Mouse (Mus musculus): ENCODE data around the gene Rrp8.
"Not testable (repeated sequence)": the region's sequence is repeated elsewhere in the genome, so short reads cannot be mapped to it uniquely, and the experiment has no call there.

Rrp8 gene

GRCm38 (mm10) chr7:105747776-105748175, 10.6 kb upstream of the Rrp8 start:
- in situ Hi-C loops (cut with MboI, MseI): loop anchor here (5.0 kb wide), 1 partner anchor 65 kb away; the partner anchor contains the start of gene Mrpl17

GRCm38 (mm10) chr7:105743926-105744590, 6.9 kb upstream of the Rrp8 start, which contains the start of gene Taf10:
TSS of gene Taf10 (minus strand) at chr7:105744361.
- in situ Hi-C loops (cut with MboI, MseI): no loop called here

DNA sequence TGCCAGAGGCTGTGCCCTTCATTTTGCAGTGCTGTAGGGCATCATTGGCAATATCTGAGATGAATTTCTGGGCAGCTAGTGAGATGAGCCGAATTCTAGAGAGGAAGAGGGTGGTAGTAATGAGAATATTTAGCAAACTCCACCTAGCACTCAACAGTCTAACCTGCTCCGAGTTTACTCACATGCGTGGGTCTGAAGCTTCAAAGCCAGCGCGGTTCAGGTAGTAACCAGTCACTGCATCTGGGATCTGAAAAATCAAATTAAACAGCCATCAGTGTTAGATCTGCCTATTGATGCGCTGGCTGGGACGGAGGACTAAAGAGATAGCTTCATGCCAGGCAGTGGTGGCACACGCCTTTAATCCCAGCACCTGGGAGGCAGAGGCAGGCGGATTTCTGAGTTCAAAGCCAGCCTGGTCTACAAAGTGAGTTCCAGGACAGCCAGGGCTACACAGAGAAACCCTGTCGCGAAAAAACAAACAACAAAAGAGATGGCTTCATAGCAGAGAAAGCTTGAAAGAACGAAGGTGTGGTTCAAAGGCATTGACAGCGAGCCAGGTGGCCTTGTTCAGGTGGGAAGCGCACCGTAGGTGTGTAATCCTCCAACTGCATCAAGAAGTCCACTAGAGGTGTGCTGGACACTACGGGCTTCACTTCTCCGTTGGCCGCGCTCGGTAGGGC, 6.2 kb upstream of the Rrp8 start:
- in situ Hi-C loops (cut with MboI, MseI): not testable (repeated sequence)

GRCm38 (mm10) chr7:105742539-105743215, 5.5 kb upstream of the Rrp8 start:
- in situ Hi-C loops (cut with MboI, MseI): not testable (repeated sequence)

DNA sequence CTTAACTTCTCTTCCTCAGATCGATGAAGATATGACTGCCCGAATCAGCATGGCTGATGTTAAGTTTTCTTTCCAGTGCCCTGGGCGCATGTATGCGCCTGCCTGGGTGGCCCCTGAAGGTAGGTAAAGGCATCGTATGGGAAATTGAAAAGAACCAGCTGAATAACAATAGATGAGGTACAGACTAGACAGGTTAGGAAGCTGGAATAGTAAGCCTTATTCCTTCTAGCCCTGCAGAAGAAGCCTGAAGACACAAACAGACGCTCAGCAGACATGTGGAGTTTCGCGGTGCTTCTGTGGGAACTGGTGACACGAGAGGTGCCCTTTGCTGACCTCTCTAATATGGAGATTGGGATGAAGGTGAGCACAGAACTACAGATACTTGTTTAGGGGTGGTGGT, 4.8 kb upstream of the Rrp8 start:
- in situ Hi-C loops (cut with MboI, MseI): no loop called here

DNA sequence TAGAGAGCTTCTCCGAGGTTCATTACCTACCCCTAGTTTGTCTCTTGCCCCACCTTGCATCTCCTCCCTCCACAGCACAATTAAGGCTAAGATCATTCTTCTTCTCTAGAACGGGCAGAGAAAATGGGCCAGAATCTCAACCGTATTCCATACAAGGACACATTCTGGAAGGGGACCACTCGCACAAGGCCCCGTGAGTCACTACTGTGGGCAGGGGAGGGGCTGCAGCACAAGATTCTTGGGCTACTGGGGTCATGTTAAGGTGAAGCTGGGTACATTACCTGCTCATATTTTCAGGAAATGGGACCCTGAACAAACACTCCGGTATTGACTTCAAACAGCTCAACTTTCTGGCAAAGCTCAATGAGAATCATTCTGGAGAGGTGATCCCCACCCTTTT, 3.7 kb upstream of the Rrp8 start:
- in situ Hi-C loops (cut with MboI, MseI): no loop called here

DNA sequence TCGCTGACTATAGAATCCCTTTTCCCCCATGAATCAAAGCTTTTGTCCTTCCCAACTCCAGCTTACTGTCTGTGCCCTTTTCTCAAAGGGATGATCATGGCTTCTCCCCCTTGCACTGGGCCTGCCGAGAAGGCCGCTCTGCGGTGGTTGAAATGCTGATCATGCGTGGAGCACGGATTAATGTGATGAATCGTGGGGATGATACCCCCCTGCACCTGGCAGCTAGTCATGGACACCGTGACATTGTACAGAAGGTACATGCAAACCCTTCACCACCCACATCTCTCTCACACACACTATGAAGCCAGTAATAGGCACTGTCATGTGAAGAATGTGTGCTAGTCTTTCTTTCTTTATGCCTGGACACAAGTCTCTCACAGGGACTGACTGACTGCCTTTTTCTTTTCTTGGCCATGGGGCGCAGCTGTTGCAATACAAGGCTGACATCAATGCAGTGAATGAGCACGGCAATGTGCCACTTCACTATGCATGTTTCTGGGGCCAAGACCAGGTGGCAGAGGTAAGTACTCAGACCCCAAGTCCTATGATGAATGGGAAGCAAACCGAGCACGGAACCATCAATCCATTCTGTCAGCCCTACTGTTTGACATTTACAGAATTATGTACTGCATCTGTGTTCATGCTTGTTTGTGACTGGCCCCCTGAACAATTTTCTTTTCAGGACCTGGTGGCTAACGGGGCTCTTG, 3.1 kb upstream of the Rrp8 start:
- in situ Hi-C loops (cut with MboI, MseI): no loop called here

DNA sequence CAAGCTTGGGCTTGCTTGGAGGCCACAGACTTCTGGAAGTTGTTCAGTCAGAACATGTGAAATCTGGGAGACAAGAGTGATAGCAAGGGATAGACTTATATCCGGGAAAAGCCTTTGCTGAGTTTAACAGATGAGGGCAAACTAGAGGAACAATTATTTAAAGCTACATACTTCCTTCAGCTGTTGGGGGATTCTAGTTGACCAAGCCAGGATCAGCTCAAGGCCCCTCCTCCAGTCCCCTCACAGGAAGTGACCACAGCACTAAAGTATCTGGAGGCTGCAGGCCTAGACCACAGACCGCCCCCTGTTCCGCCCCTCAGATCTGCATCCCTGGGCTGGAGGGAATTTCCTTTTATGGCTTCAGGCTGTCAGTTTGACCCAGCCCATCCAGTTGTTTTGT, 1.8 kb upstream of the Rrp8 start:
- in situ Hi-C loops (cut with MboI, MseI): loop anchor here (5.0 kb wide), 2 partner anchors 87 to 337 kb away; partner anchors contain the start of genes Cnga4, Dnhd1 and Fam160a2

DNA sequence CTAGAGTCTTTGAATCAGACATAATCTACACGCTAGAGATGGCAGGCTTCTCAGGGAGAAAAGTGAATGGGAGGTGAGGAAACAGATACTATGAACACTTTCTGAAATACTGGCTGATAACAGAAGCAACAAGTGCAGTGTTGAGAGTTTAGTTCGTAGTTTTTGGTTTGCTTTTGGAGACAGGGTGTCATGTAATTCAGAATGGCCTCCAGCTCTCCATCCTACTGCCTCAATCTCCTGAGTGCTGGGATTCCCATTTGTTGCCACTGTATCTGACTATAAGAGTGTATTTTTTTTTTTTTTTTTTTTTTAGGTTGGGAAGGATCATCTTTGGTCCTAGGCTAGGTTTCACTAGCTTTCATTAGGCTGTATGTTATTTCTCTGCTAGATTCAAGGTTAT, 1.1 kb upstream of the Rrp8 start:
- in situ Hi-C loops (cut with MboI, MseI): loop anchor here (5.0 kb wide), 2 partner anchors 86 to 336 kb away; partner anchors contain the start of genes Cnga4, Dnhd1 and Fam160a2

GRCm38 (mm10) chr7:105737648-105738047, 463 bp upstream of the Rrp8 start:
- in situ Hi-C loops (cut with MboI, MseI): loop anchor here (5.0 kb wide), 2 partner anchors 85 to 335 kb away; partner anchors contain the start of genes Cnga4, Dnhd1 and Fam160a2

DNA sequence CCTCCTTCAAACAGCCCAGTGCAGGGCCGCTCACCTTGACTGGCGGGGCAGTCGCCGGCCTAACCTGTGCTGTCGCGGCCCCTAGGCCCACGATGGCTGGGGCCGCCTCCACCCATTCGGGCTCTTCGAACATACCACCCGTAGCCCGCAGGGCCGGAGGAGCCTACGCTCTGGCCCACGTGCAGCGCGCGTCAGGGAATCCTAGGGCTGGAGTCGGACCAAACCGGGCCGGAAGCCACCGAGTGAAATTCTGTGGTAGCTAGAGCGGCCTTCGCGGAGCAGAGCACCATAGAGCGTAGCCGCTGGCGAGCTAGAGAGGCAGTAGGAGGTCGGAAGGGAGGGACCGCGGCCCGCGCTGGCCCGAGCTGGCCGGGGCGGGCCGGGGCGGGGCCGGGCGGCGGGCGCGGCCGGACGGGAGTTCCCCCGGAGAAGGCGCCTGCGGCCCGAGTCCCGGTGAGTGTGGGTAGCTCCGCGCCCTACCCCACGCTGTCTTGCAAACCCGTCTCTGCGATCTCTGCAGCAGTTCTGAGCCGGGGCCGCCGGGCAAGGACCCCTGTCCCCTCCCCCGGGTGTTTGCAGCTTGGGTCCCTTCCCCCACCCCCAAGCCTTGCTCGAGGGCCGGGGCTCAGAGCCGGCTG, 802 bp downstream of the Rrp8 start, which contains the start of gene Ilk:
Ilk (plus strand) TSS at position 329 of the 638 bp plus-strand sequence.
- in situ Hi-C loops (cut with MboI, MseI): loop anchor here (5.0 kb wide), 2 partner anchors 84 to 334 kb away; partner anchors contain the start of genes Cnga4, Dnhd1 and Fam160a2

DNA sequence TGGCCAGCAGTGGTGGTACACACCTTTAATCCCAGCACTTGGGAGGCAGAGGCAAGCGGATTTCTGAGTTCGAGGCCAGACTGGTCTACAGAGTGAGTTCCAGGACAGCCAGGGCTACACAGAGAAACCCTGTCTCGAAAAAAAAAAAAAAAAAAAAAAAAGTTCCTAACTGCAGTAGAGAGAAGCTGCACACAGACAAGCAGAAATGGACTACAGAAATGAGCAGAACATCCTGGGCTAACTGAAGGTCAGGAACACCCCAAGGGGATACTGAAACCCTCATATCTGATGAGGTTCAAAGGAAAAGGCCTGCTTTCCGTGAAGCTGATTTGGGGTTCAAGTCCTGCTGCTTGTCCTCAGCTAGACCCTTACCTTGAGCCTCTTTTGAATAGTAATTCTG, 1.7 kb downstream of the Rrp8 start:
- in situ Hi-C loops (cut with MboI, MseI): loop anchor here (5.0 kb wide), 2 partner anchors 83 to 333 kb away; partner anchors contain the start of genes Cnga4, Dnhd1 and Fam160a2

- in situ Hi-C loops (cut with MboI, MseI): loop anchor here (5.0 kb wide), 2 partner anchors 83 to 333 kb away; partner anchors contain the start of genes Cnga4, Dnhd1 and Fam160a2
Measured at GRCm38 (mm10) chr7:105734826-105735225, 2.4 kb downstream of the Rrp8 start.

GRCm38 (mm10) chr7:105733836-105734235, 3.3 kb downstream of the Rrp8 start:
- in situ Hi-C loops (cut with MboI, MseI): no loop called here

DNA sequence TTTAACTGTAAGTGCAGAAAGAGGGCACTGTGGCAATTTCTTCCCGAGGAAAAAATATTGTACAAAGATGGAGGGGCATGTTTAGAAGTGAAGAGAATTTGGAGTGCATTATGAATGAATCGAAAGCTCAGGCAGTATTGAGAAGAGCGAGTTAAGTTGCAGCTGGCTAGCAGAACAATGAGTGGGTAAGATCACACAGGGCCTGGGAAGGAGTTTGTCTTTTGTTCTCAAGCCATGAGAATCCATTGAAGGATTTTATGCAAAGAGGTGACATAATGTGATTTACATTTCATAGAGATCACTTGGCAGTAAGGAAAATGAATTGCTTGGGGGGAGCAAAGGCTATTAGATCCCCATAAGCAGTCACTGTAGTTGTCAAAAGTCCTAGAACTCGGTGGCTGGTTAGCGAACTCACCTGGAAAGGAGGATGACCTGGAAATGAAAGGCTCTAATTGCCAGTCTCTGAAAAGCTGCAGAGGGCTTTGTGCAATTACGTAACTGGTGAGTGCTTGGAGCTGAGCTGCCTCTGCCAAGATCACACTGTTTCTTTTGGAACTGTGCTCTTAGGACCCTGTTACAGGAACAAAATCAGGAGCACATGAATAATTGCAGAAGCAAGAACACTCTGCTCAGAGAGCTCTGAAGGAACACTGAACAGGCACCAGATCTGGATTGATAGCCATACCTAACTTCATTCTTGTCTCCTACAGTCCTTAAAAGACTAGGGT, 8.3 kb downstream of the Rrp8 start:
- in situ Hi-C loops (cut with MboI, MseI): no loop called here

- in situ Hi-C loops (cut with MboI, MseI): no loop called here
Measured at GRCm38 (mm10) chr7:105726980-105727325, 10.2 kb downstream of the Rrp8 start.

- in situ Hi-C loops (cut with MboI, MseI): no loop called here
Measured at GRCm38 (mm10) chr7:105726144-105726979, 10.8 kb downstream of the Rrp8 start.

DNA sequence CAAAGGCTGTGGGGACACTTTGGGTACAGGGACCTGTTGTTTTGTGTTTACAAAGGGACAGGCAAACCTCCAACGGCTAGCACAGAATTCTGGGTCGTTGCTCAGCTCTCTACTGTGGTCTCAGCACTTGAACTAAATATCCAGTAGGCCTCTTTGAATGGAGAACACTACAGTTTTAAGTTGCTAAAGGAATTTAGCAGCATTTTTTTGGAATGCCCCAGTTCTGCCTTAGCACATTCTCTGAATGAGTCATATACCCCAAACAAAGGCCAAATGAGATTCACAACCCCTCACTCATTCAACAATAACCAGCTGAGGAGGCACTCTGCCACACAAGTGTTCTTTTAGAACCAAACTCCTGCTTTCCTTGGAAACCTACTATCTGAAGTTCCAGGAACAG, 15.3 kb downstream of the Rrp8 start:
- in situ Hi-C loops (cut with MboI, MseI): no loop called here

GRCm38 (mm10) chr7:105715366-105715765, 21.8 kb downstream of the Rrp8 start:
- in situ Hi-C loops (cut with MboI, MseI): no loop called here
